Mouse (Mus musculus) adrenal gland, postnatal 10 days (tissue): ENCODE measurements at regions not wholly inside any gene's neighbourhood (a gene's known extent, or its start where the extent isn't known, plus 50 kb on each side); places are given as distances from the start of the nearest gene placed in this dataset.

Experiments used
- DNase-seq: peaks from one replicate; pipeline ENCODE4 v3.0.0; 2021; ENCODE audit warnings: mixed read lengths

GRCm38 (mm10) chr1:42232716-42233115, 462.9 kb upstream of the Pou3f3 start:
- no peak for DNase-seq

- no peak for DNase-seq
Observed at GRCm38 (mm10) chr1:42233289-42233688, 462.3 kb upstream of the Pou3f3 start.

- no peak for DNase-seq
Observed at GRCm38 (mm10) chr1:42236466-42237010, 459.0 kb upstream of the Pou3f3 start.

GRCm38 (mm10) chr1:42238408-42238807, 457.2 kb upstream of the Pou3f3 start:
- peak; percentile 50 for DNase-seq

GRCm38 (mm10) chr1:42241172-42241571, 454.4 kb upstream of the Pou3f3 start:
- DNase-seq, result no peak

- no peak for DNase-seq
Observed at GRCm38 (mm10) chr1:42241601-42242220, 453.9 kb upstream of the Pou3f3 start.

- DNase-seq, result peak; percentile 10
Observed at GRCm38 (mm10) chr1:42242586-42243457, 452.7 kb upstream of the Pou3f3 start.

GRCm38 (mm10) chr1:42243458-42243855, 452.1 kb upstream of the Pou3f3 start:
- peak; percentile 42 for DNase-seq

GRCm38 (mm10) chr1:42243878-42244277, 451.7 kb upstream of the Pou3f3 start:
- DNase-seq, result no peak

GRCm38 (mm10) chr1:42252386-42252785, 443.2 kb upstream of the Pou3f3 start:
- no peak for DNase-seq

GRCm38 (mm10) chr1:42253786-42254185, 441.8 kb upstream of the Pou3f3 start:
- no peak for DNase-seq

GRCm38 (mm10) chr1:42256911-42257595, 438.5 kb upstream of the Pou3f3 start:
- DNase-seq, result no peak

- DNase-seq, result peak; percentile 2
Observed at GRCm38 (mm10) chr1:42257801-42258593, 437.6 kb upstream of the Pou3f3 start.

GRCm38 (mm10) chr1:42258594-42258910, 437.0 kb upstream of the Pou3f3 start:
- no peak for DNase-seq

- no peak for DNase-seq
Observed at GRCm38 (mm10) chr1:42259216-42259977, 436.2 kb upstream of the Pou3f3 start.

GRCm38 (mm10) chr1:42260033-42260925, 435.3 kb upstream of the Pou3f3 start:
- DNase-seq, result no peak

- no peak for DNase-seq
Observed at GRCm38 (mm10) chr1:42261031-42261430, 434.5 kb upstream of the Pou3f3 start.

- no peak for DNase-seq
Observed at GRCm38 (mm10) chr1:42261800-42262199, 433.8 kb upstream of the Pou3f3 start.

- DNase-seq, result peak; percentile 10
Observed at GRCm38 (mm10) chr1:42262606-42263005, 433.0 kb upstream of the Pou3f3 start.

- no peak for DNase-seq
Observed at GRCm38 (mm10) chr1:42277130-42277529, 418.4 kb upstream of the Pou3f3 start.
